Mouse (Mus musculus) ES-Bruce4 (cell line): ENCODE results near the gene Brsk2. TPM values are rescaled to one million over a fixed set of nuclear protein-coding genes. Genes with fewer than 3 reads are reported as not detected.

Source experiments
- H3K27ac ChIP-seq: 2 replicates; pipeline ENCODE4 v1.5.1; 2012; ENCODE audit warnings: low read length, inconsistent platforms; ENCODE audit not compliant: insufficient read depth
- H3K27me3 ChIP-seq: 2 replicates; pipeline ENCODE4 v1.6.1; 2012; ENCODE audit warnings: mild to moderate bottlenecking, low read length, inconsistent platforms; ENCODE audit not compliant: control insufficient read depth, poor library complexity, insufficient read depth, severe bottlenecking
- H3K36me3 ChIP-seq: 2 replicates; pipeline ENCODE4 v1.6.1; 2012; ENCODE audit warnings: inconsistent platforms, mild to moderate bottlenecking, low read length, moderate library complexity; ENCODE audit not compliant: control insufficient read depth, poor library complexity, insufficient read depth, severe bottlenecking
- H3K4me1 ChIP-seq: one replicate; pipeline ENCODE4 v1.8.1; 2011; ENCODE audit warnings: low read length; ENCODE audit not compliant: control insufficient read depth, insufficient read depth
- H3K4me3 ChIP-seq: 2 replicates; pipeline ENCODE4 v1.5.1; 2011; ENCODE audit warnings: low read depth, mild to moderate bottlenecking, low read length
- H3K9ac ChIP-seq: 2 replicates; pipeline ENCODE4 v1.6.1; 2012; ENCODE audit warnings: low read depth, mild to moderate bottlenecking, inconsistent platforms; ENCODE audit not compliant: poor library complexity, severe bottlenecking
- H3K9me3 ChIP-seq: replicated peaks from 2 replicates; pipeline ENCODE4 v1.6.1; 2012; ENCODE audit warnings: mild to moderate bottlenecking, low read length, inconsistent platforms; ENCODE audit not compliant: control insufficient read depth, poor library complexity, insufficient read depth, severe bottlenecking
- CTCF ChIP-seq: IDR thresholded peaks from one replicate; pipeline ENCODE4 v1.8.1; 2011; ENCODE audit warnings: low read depth, low read length
- EP300 ChIP-seq: IDR thresholded peaks from 2 replicates; pipeline ENCODE4 v1.6.1; 2011; ENCODE audit warnings: low read depth, low read length; ENCODE audit not compliant: insufficient read depth
- POLR2A ChIP-seq: IDR thresholded peaks from one replicate; pipeline ENCODE4 v1.8.1; 2011; ENCODE audit warnings: low read length; ENCODE audit not compliant: insufficient read depth
- polyA plus RNA-seq: library from polyadenylated mRNA; stranded (reverse); fragments of >200 nt; gene quantifications from 2 replicates; pipeline ENCODE4 v1.2.4, GENCODE M21; 2011; ENCODE audit warnings: low read depth; ENCODE audit not compliant: missing spikeins, insufficient read depth, insufficient read length

The Brsk2 gene
- polyA plus RNA-seq, 1 experiment = 0.75 TPM

DNA sequence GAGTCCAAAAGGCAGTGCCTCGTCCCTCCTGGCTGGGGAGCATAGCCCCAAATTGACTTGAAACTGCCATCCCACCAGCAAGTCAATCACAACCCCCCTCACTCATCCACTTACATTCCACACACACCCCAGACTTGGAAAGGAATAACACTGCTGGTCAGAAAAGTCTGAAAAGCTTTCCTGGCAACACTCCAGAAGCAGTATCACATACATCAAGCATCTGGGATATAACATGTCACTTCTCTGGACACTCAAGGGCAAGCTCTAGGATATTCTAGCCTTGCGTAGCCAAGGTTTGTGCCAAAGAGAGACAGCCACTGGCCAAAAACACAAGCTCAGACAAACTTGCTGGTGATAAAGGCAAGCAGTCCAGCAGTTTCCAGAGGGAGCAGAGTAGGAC, 75.6 kb downstream of the Brsk2 start:
- H3K36me3 ChIP-seq = no peaks in the 10 kb centered on the region
- H3K9me3 ChIP-seq = no peaks in the 10 kb centered on the region
- H3K9ac ChIP-seq = no peak overlapping the region
- no peak overlapping the region for H3K27ac ChIP-seq
- H3K4me1 ChIP-seq = no peaks in the 10 kb centered on the region
- no peak overlapping the region for H3K4me3 ChIP-seq
- no peaks in the 10 kb centered on the region for H3K27me3 ChIP-seq
- no peak for TF ChIP-seq EP300
- TF ChIP-seq POLR2A = no peak

DNA sequence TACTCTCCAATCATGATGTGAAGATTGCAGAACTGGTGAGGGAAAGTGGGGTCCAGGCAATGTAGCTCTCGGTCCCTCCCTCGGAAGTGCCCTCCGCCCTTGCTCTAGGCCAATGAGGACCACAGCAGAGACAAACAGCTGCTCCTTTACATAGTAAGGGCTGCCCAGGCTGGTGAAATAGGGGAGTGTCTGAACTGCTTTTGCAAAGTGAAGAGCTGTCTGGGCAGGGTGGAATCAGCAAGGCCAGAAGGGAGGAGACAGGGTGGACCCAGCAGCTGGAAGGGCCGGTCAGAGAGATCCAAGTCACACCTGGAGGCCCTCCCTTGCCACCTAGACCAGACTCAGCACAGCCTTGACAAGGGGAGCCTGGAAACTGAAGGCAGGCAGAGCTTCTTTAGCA, 76.4 kb downstream of the Brsk2 start:
- Histone ChIP-seq H3K4me1 (no peaks in the 10 kb centered on the region), H3K4me3 (no peak overlapping the region), H3K27ac (no peak overlapping the region), H3K9me3 (no peaks in the 10 kb centered on the region), H3K27me3 (no peaks in the 10 kb centered on the region), H3K9ac (no peak overlapping the region), H3K36me3 (no peaks in the 10 kb centered on the region)
- no peak for TF ChIP-seq EP300
- no peak for TF ChIP-seq POLR2A
- TF ChIP-seq CTCF = no peak

DNA sequence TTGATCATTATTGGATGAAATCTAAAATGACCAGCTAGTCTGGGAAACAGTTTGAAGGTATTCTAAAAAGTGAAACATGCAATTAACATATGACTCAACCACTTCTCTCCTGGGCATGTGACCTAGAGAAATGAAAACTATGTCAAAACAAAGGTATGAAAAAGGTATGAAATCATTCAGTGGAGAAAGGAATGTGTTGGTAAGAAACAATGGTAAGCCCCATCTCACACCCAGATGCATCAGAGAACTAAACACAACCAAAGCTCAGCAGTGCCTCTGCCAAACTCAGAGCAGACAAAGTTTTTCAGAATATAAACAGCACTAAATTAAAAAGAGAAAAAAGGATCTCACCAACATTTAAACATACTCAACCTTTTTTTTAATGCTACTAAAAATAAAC, 80.5 kb downstream of the Brsk2 start:
- no peak overlapping the region for H3K9ac ChIP-seq
- no peaks in the 10 kb centered on the region for H3K36me3 ChIP-seq
- H3K27ac ChIP-seq = no peak overlapping the region
- H3K4me1 ChIP-seq = no peaks in the 10 kb centered on the region
- no peak overlapping the region for H3K4me3 ChIP-seq
- H3K9me3 ChIP-seq = no peaks in the 10 kb centered on the region
- no peaks in the 10 kb centered on the region for H3K27me3 ChIP-seq
- TF ChIP-seq CTCF = no peak
- TF ChIP-seq EP300 = no peak
- no peak for TF ChIP-seq POLR2A

DNA sequence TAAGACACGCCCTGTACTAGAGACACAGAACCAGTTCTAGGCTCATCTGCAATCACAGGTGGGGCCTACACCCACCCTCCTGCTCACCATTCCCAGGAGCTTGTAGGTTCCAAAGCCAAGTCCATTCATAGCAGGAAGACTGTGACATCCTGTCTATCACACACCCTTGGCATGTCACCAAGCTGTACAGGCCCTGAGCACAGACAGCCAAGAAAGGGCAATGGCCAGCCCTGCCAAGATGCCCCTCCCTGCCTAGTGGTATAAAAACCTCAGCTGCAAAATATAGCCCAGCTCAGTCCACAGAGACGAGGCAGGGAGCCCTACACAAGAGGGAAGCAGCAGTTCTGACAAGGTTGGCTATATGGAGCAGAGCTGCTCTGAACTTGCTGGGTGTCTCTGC, 84.6 kb downstream of the Brsk2 start:
- H3K4me1 ChIP-seq = no peaks in the 10 kb centered on the region
- H3K27ac ChIP-seq = no peak overlapping the region
- no peak for TF ChIP-seq EP300
- no peak for TF ChIP-seq POLR2A
- TF ChIP-seq CTCF = no peak

DNA sequence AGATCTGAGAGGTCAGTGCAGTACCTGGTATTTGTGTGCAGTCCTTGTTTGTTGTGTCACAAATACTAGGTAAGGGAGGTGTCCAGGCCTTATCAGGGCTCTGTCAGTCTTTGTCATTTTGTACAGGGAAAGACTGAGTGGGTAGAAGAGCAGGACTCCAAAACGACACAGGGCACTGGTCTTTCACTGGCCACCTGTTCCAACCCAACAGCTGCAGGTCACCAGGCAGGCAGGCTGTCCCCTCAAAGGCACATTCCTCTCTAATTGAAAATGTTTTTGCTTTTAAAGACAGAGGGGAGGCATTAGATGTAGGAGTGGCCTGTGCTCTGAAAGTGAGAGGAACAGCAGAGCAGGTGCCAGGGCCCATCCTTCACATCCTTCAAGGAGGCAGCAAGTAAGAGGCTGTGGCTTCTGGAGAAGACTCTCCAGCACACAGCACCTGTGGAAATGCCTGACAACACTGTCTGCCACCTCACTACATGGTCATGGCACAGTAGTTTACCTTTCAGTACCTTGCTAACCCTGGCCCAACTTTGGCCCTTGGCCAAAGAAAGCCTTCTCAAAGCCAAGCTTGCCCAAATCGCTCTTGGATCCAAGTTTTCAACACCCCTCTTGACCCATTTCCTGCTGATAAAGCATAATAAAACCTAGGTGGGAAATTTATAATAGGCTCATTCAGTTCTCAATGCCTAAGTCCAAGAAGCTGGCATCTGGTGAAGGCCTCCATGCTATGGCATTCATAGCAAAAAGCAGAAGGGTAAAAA, 85.7 kb downstream of the Brsk2 start:
- Histone ChIP-seq H3K4me3 (no peak overlapping the region), H3K9ac (no peak overlapping the region), H3K36me3 (no peaks in the 10 kb centered on the region), H3K4me1 (no peaks in the 10 kb centered on the region), H3K27me3 (no peaks in the 10 kb centered on the region), H3K9me3 (no peaks in the 10 kb centered on the region), H3K27ac (no peak overlapping the region)
- TF ChIP-seq EP300 (no peak), POLR2A (no peak), CTCF (no peak)

More for the DNA sequence above, 84.6 kb downstream of the Brsk2 start:
- no peak overlapping the region for H3K4me3 ChIP-seq
- no peak overlapping the region for H3K9ac ChIP-seq
- no peaks in the 10 kb centered on the region for H3K27me3 ChIP-seq
- no peaks in the 10 kb centered on the region for H3K36me3 ChIP-seq
- H3K9me3 ChIP-seq = no peaks in the 10 kb centered on the region

DNA sequence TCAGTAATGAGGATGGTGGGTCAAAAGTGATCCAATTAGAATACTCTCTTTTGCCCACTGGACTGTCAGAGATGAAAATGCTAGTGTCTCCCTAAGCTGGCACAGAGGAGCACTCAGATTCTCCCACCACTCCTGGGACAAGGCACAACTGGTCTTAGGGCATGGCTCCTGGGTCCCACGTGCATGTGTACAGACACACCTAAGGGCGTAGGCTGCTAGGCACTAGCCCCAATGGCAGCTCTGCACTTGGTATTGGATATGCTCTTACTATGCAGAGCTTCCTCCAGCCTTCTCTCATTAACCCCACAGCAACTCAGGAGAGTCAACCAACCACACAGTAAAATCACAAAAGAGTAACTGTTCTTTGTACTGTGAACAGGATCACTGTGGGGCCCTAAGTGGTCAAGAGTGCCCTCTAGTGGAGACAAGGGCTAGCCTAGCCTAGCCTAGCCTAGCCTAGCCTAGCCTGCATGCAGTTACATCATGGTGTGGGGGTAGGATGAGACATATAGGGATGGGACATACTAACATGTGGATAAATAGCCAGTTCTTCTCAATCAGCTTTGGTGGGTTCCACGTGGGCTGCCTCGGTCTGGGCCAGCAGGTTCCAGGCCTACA, 88.1 kb downstream of the Brsk2 start:
- no peaks in the 10 kb centered on the region for H3K36me3 ChIP-seq
- TF ChIP-seq POLR2A (no peak), EP300 (no peak), CTCF (peak; percentile 90)
- H3K9ac ChIP-seq = no peak overlapping the region
- no peaks in the 10 kb centered on the region for H3K4me1 ChIP-seq
- H3K4me3 ChIP-seq = no peak overlapping the region
- H3K27me3 ChIP-seq = no peaks in the 10 kb centered on the region
- no peaks in the 10 kb centered on the region for H3K9me3 ChIP-seq
- no peak overlapping the region for H3K27ac ChIP-seq
